Comparison of ENCODE assay signal across 9 mouse cellular contexts in genomic region chr8:120500701-120501261, GRCm38 (mm10).
DNase-seq lines count a peak whose midpoint lies in the region; ATAC-seq and TF ChIP-seq lines count a peak whose summit lies in the region.
"Had no signal": no experiment of that assay in that cellular context is flagged by ENCODE, and none has a peak within 500 bp of the region (broad histone marks: within the 10 kb centered on the region; RNA-seq: fewer than 3 reads in every experiment).

No protein-coding gene starts in this region.

- ATAC-seq in heart, embryonic 16.5 days (replicated peaks; ENCODE audit: extremely low read depth, insufficient read depth, low FRiP score): no peak
- no peak for ATAC-seq in hindbrain, postnatal 0 days
- ATAC-seq in forebrain, embryonic 15.5 days (replicated peaks): no peak
- ATAC-seq: Patski had no signal

- H3K9ac ChIP-seq in heart, embryonic 16.5 days (ENCODE audit: low read length): 0 out of 2 replicates have a peak overlapping the region, but pooled peaks have one; percentile 15
- no peak overlapping the region for H3K9ac ChIP-seq in hindbrain, postnatal 0 days (replicated peaks; ENCODE audit: low read length)
- H3K9ac ChIP-seq in forebrain, embryonic 15.5 days (replicated peaks): no peak overlapping the region

- H3K9me3 ChIP-seq in heart, embryonic 16.5 days (replicated peaks; ENCODE audit: control insufficient read depth, low read length): no peaks in the 10 kb centered on the region
- no peaks in the 10 kb centered on the region for H3K9me3 ChIP-seq in hindbrain, postnatal 0 days (ENCODE audit: low read length)
- H3K9me3 ChIP-seq in forebrain, embryonic 15.5 days: no peaks in the 10 kb centered on the region

- no peak overlapping the region for H3K27ac ChIP-seq in heart, embryonic 16.5 days (ENCODE audit: low read length)
- 0 out of 2 replicates have a peak overlapping the region, but pooled peaks have one; percentile 10 for H3K27ac ChIP-seq in cerebellum, adult 2 months (ENCODE audit: insufficient read depth, low read length)
- no peak overlapping the region for H3K27ac ChIP-seq in hindbrain, postnatal 0 days
- H3K27ac ChIP-seq in forebrain, embryonic 15.5 days (replicated peaks): no peak overlapping the region

- 74% methylated on average over 8 of the region's 8 CpGs for WGBS in heart, embryonic 16.5 days
- 32% methylated on average over 8 of the region's 8 CpGs for whole genome bisulfite sequencing in cerebellum, adult 2 months
- 57% methylated on average over 8 of the region's 8 CpGs for WGBS in hindbrain, postnatal 0 days
- WGBS in forebrain, embryonic 15.5 days: 74% methylated on average over 8 of the region's 8 CpGs

- no peak overlapping the region for H3K4me3 ChIP-seq in heart, embryonic 16.5 days (ENCODE audit: low read length)
- H3K4me3 ChIP-seq in cerebellum, adult 2 months (replicated peaks; ENCODE audit: insufficient read depth, low read depth, low read length): no peak overlapping the region
- no peak overlapping the region for H3K4me3 ChIP-seq in hindbrain, postnatal 0 days (ENCODE audit: low read length)
- no peak overlapping the region for H3K4me3 ChIP-seq in forebrain, embryonic 15.5 days

- H3K36me3 ChIP-seq in heart, embryonic 16.5 days (ENCODE audit: control insufficient read depth, insufficient read depth): no peaks in the 10 kb centered on the region
- no peaks in the 10 kb centered on the region for H3K36me3 ChIP-seq in hindbrain, postnatal 0 days (ENCODE audit: insufficient read depth, low read length)
- H3K36me3 ChIP-seq in forebrain, embryonic 15.5 days: no peaks in the 10 kb centered on the region

- no peak for DNase-seq in heart, adult 9 months (ENCODE audit: low spot score in 2 of 2)
- peak; percentile 68 to 69 for DNase-seq in cerebellum, adult 2 months
- no peak for DNase-seq in hindbrain, postnatal 0 days (ENCODE audit: low spot score)
- DNase-seq in lung, postnatal 10 days: peak; percentile 41
- DNase-seq in frontal cortex, postnatal 25 days (ENCODE audit: low spot score in 2 of 2): no peak
- DNase-seq in right cerebral cortex, postnatal 10 days (ENCODE audit: low spot score in 2 of 2): no peak

- no peak overlapping the region for H3K4me2 ChIP-seq in heart, embryonic 16.5 days (ENCODE audit: low read depth, low read length)
- H3K4me2 ChIP-seq in hindbrain, postnatal 0 days (ENCODE audit: low read depth, low read length): no peak overlapping the region
- no peak overlapping the region for H3K4me2 ChIP-seq in forebrain, embryonic 15.5 days (replicated peaks)

- H3K27me3 ChIP-seq in heart, embryonic 16.5 days (ENCODE audit: control insufficient read depth, insufficient read depth, low read length): no peaks in the 10 kb centered on the region
- no peaks in the 10 kb centered on the region for H3K27me3 ChIP-seq in cerebellum, adult 2 months (ENCODE audit: control insufficient read depth, insufficient read depth, low read length)
- H3K27me3 ChIP-seq in hindbrain, postnatal 0 days (ENCODE audit: insufficient read depth, low read length): no peaks in the 10 kb centered on the region
- H3K27me3 ChIP-seq in forebrain, embryonic 15.5 days: no peaks in the 10 kb centered on the region
- H3K27me3 ChIP-seq: Patski had no signal

- no peak for TF ChIP-seq POLR2A in cerebellum, adult 2 months (IDR thresholded peaks at IDR 0.05; ENCODE audit: borderline replicate concordance, insufficient read depth, low read length)

- no peak for TF ChIP-seq CTCF in cerebellum, adult 2 months (IDR thresholded peaks at IDR 0.05; ENCODE audit: borderline replicate concordance, insufficient read depth, low read depth, low read length)
- peak; percentile 29 for TF ChIP-seq CTCF in hindbrain, postnatal 0 days (IDR thresholded peaks at IDR 0.05; ENCODE audit: low read depth)

- peaks cover 68% of the 10 kb centered on the region for H3K4me1 ChIP-seq in heart, embryonic 16.5 days (ENCODE audit: control insufficient read depth, insufficient read depth, low read length)
- H3K4me1 ChIP-seq in cerebellum, adult 2 months (ENCODE audit: control insufficient read depth, insufficient read depth, low read length): peaks cover 71% of the 10 kb centered on the region
- H3K4me1 ChIP-seq in hindbrain, postnatal 0 days (ENCODE audit: insufficient read depth, low read length): peaks cover 45% of the 10 kb centered on the region
- H3K4me1 ChIP-seq in forebrain, embryonic 15.5 days: peaks cover 89% of the 10 kb centered on the region

Comparison
In these comparisons a context has a peak if more than half of its experiments do, and no peak if none do; other contexts are left out.
1. DNase-seq: peak in cerebellum, adult 2 months (2 of 2) and lung, postnatal 10 days (single experiment); none in heart, adult 9 months (0 of 2), hindbrain, postnatal 0 days (single experiment), frontal cortex, postnatal 25 days (0 of 2) and right cerebral cortex, postnatal 10 days (0 of 2).